Mouse (Mus musculus) liver, postnatal 0 days (tissue): ENCODE measurements around the gene Ccdc171.

ENCODE experiments used
- CTCF ChIP-seq: sonication (generic); IDR thresholded peaks from 2 replicates; pipeline ENCODE4 v1.5.1; 2016; ENCODE audit warnings: antibody characterized with exemption, low read depth
- EP300 ChIP-seq: IDR thresholded peaks from 2 replicates; pipeline ENCODE4 v1.6.1; 2016; ENCODE audit warnings: antibody characterized with exemption, low read depth, mild to moderate bottlenecking

DNA sequence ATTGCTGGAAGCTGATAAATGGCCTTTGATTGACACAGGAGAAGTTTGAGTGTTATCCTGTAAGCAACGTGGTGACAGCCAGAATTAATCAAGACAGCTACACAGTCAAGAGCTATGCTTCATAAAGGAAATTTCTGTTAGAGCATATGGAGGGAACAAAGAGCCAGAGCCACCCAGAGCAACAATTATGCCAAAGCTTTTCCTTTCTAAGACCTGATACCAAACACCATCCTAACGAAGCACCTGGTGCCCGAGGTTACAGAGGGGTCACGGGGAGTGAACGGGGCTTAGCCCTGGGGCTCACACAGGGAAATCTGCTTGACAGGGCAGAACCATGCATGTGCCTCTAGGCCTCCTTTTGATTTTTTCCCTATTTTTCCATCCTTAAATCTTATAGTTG, 3.3 kb upstream of the Ccdc171 start:
- TF ChIP-seq EP300 = no peak
- TF ChIP-seq CTCF = no peak
